Mouse (Mus musculus) heart, postnatal 4 days (tissue): ENCODE measurements around the gene Zbtb34. TPM values are rescaled to one million over a fixed set of nuclear protein-coding genes. Genes with fewer than 3 reads are reported as not detected.

Experiments used
- microRNA-seq, 2 experiments: library from miRNA; unstranded; fragments of <30 nt; microRNA quantifications; one replicate each; pipeline ENCODE4 v1.2.0; 2021 to 2022
- total RNA-seq, 2 experiments: library from RNA; stranded (reverse); gene quantifications; 2 replicates each; pipeline ENCODE4 v1.2.3; 2021

The Zbtb34 gene
- total RNA-seq, 2 experiments from 2014 or later, result 22.1 to 27.5 TPM

Small RNA genes within 50 kb of the gene (microRNA-seq; reads per million reads assigned to microRNA genes)
- 0 reads per million in 2 experiments for gene Gm25998

Other genes starting within 250 kb of the Zbtb34 start
- gene Angptl2, start 215.3 kb downstream of the Zbtb34 start, total RNA-seq, result 100 to 1,000 TPM; 108 to 126 TPM
- gene Ralgps1, start 59.8 kb downstream of the Zbtb34 start, total RNA-seq, result 1 to 10 TPM; 8.7 to 8.8 TPM
- gene Zbtb43, start 37.2 kb upstream of the Zbtb34 start, total RNA-seq, result 10 to 100 TPM; 19.8 to 22.2 TPM
- gene Lmx1b, start 209.2 kb upstream of the Zbtb34 start, total RNA-seq, result under 1 TPM; 0.12 to 0.23 TPM